Mouse (Mus musculus) ovary, adult 2 months (tissue): ENCODE data around the gene Dna2. TPM values are rescaled to one million over a fixed set of nuclear protein-coding genes. Genes with fewer than 3 reads are reported as not detected.

Source experiments
- polyA plus RNA-seq: library from polyadenylated mRNA; depleted of rRNA; stranded (reverse); fragments of >200 nt; gene quantifications from 2 replicates; pipeline ENCODE4 v1.2.3, GENCODE M21; 2012; rRNA removed

Gene Dna2
- 2.9 and 3.8 TPM in 2 replicates for polyA plus RNA-seq

DNA sequence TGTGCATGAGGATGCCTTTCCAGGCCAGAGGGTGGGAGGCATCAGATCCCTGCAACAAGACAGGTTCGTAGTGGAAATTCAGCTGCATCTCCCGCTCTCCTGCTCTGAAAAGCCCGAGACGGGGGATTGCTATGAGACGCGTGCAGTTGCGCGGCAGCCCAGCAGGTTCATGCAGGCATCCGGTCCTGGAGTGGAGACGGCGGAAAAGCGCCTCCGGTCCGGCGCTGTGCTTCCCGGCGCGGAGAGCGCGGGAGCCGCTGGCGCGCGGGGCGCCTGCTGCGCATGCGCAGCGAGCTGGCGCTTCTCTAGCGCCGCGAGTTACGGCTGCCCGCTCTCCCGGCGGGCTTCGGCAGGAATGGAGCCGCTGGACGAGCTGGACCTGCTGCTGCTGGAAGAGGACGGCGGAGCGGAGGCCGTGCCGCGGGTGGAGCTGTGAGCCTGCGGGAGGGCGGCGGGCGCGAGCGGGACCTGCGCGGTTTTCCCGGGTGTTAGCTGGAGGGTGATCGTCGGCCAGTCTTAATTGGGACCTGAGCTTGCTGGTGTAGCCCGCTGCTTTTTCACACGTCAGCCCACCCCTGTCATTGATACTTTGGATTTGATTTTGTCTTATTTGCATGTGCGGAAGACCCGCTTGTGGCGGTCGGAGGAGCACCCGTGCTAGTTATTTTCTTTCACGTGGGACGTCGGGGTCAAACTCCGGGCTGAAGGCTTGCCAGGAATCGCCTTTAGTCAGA lies at the start of gene Dna2:
TSS of gene Dna2 (plus strand) at position 289 of the 734 bp plus-strand sequence.

DNA sequence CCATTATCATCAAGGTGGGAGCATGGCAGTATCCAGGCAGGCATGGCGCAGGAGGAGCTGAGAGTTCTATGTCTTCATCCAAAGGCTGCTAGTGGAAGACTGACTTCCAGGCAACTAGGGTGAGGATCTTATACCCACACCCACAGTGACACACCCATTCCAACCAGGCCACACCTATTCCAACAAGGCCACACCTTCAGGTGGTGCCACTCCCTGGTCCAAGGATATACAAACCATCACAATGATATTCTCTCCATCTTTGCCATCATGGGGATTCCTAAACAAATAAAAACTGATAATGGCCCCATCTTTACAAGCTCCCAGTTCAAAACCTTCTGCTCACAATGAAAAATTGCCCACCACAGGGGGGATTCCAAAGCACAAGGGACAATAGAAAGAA lies 37.9 kb upstream of the Dna2 start, which contains the start of gene Tet1:
TSS of gene Tet1 (minus strand) at position 101 of the 400 bp plus-strand sequence.

DNA sequence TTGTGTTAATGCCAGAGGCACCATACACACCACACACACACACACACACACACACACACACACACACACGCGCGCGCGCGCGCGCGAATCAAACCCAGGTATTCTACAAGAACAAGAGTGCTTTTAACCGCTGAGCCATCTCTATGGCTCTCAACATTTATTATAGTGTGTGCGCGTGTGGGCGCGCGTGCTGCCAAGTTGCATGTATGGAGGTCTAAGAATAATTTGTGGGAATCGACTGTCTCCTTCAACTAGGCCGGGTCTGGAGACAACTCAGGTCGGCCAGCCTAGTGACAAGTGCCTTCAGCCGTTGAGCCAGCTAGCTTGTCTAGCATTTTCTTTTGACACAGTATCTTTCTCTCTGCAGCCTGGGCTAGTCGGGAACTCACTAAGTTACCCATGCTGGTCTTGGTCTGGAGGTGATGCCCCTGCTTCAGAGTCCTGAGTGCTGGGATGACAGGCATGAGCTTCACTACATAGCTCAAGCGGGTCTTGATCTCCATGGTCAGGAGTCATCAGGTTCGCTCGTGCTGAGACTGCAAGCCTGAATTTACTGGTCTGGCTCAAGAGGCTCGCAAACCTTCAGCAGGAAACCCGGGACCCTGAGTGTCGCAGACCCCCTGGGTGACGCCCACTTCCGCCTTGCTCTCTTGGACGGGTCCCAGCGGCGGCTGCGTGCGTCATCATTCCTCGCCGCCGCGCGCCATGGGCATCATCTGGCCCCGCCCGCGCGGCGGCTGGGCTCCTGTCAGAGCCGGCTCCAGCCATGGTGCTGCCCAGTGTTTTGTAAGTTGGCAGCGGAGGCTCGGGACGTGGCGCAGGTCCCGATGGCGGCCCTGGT lies 26.7 kb upstream of the Dna2 start, which contains the start of gene Slc25a16:
TSS of gene Slc25a16 (plus strand) at position 709 of the 841 bp plus-strand sequence.

DNA sequence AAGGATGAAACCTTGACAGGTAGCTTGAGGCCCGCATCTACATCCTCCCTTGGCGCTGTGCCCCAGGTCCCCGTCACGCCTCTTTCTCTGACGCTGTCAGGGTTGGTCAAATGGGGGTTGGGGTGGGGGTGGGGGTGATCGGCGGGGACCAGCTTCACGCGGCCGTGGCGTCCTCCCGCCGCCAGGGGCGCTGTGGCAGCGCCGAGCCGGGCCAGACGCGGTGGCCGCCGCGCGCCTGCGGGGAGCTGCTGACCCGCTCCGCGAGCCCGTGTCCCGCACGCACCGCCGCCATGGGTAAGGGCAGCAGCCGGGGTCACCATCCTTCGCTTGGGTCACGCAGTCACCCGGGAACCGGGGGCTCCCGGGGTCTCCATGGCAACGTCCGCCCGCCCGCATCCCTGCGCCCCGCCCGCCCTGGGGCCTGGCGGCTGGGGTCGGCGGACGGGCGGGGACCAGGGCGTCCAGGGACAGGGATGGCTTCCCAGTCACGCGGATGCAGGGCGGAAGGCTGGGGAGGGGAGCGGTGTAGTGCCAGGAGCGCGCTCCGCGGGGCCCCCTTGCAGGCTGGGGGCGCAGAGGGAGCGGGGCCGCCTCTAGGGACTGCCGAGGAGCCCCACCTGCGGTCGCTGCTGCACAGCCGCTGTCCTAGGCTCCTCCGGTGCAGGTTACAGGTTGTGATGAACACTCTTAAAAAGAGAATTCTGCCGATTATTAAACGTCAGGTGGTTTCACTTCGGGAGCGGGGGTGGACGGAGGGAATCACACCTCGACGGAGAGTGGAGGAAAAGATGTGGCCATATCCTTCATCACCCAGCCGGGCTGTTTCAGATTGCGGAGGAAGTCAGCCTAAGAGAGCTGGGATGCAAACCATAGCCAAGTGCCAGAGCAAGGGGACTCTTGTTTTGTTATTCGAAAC lies 33.5 kb downstream of the Dna2 start, which contains the start of gene Rufy2:
TSS of gene Rufy2 (plus strand) at position 185 of the 916 bp plus-strand sequence.

Other genes with a start within 250 kb of the Dna2 start
- 0.98 TPM in 2 replicates for gene Stox1, start 220.9 kb upstream of the Dna2 start, polyA plus RNA-seq
- gene Ccar1, start 154.7 kb upstream of the Dna2 start, polyA plus RNA-seq, result 60.5 and 127 TPM in 2 replicates
- 2.8 and 4.8 TPM in 2 replicates for gene Tet1, start 38.0 kb upstream of the Dna2 start, polyA plus RNA-seq
- 35.5 and 42.3 TPM in 2 replicates for gene Slc25a16, start 26.4 kb upstream of the Dna2 start, polyA plus RNA-seq
- 2.5 and 3.7 TPM in 2 replicates for gene Rufy2, start 33.2 kb downstream of the Dna2 start, polyA plus RNA-seq
- gene Hnrnph3, start 77.2 kb downstream of the Dna2 start, polyA plus RNA-seq, result 9.6 and 14.6 TPM in 2 replicates
- gene Pbld2, start 77.3 kb downstream of the Dna2 start, polyA plus RNA-seq, result 0.92 and 2.6 TPM in 2 replicates
- gene Pbld1, start 113.1 kb downstream of the Dna2 start, polyA plus RNA-seq, result 1.1 and 1.7 TPM in 2 replicates
- 0.09 and 0.10 TPM in 2 replicates for gene Atoh7, start 152.6 kb downstream of the Dna2 start, polyA plus RNA-seq